Mouse (Mus musculus): ENCODE data around the gene Cryba1.

- TF ChIP-seq CTCF (IDR thresholded peaks at IDR 0.05; ENCODE audit: low read depth) = no peak
- TF ChIP-seq EP300 (IDR thresholded peaks at IDR 0.05; ENCODE audit: low read depth) = no peak
These were observed 32.1 kb downstream of the Cryba1 start for GRCm38 (mm10) chr11:77693026-77693425.

Data from liver, embryonic 14.5 days (tissue).